Mouse (Mus musculus): Measurements from ENCODE around the gene Hal. TPM values are rescaled to one million over a fixed set of nuclear protein-coding genes. Genes with fewer than 3 reads are reported as not detected.

Gene Hal
- polyA plus RNA-seq, 1 experiment from 2014 or later, result not detected

DNA sequence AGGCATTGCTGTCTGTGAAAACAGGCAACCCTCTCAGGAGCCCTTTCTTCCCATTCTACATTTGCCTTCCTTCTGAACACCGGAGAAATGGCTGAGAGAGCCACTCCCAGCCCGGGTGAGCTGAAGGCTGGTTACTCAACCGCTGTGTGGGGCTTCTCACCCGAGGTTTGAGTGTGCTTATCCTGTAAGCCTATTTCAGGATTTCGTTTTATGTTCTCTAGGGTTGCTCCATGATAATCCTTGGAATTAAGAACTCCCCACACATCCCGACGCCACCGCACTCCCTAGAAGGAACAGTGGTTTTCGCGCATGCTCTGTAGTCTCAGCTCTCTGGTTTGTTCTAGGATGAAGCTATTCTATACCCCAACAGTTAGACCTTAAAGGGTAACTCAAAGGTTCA is 12.8 kb downstream of the Hal start:
- no peak overlapping the region for H3K4me3 ChIP-seq (ENCODE audit: low read depth, low read length)
- no peaks in the 10 kb centered on the region for H3K27me3 ChIP-seq (ENCODE audit: control insufficient read depth, insufficient read depth, low read length)
- no peak overlapping the region for H3K27ac ChIP-seq (ENCODE audit: low read depth, low read length)
- no peak overlapping the region for H3K4me2 ChIP-seq
- DNase-seq (ENCODE audit: low spot score, missing footprints) (no peak), ATAC-seq (ENCODE audit: low FRiP score) (no peak)
- no peaks in the 10 kb centered on the region for H3K36me3 ChIP-seq (ENCODE audit: control insufficient read depth, insufficient read depth, low read length)
- WGBS, result 72% methylated on average over 10 of the region's 10 CpGs
- no peak overlapping the region for H3K9ac ChIP-seq (ENCODE audit: low read length)
- H3K9me3 ChIP-seq (ENCODE audit: control insufficient read depth, low read length), result no peaks in the 10 kb centered on the region
- no peaks in the 10 kb centered on the region for H3K4me1 ChIP-seq (ENCODE audit: control insufficient read depth, insufficient read depth, low read length)

DNA sequence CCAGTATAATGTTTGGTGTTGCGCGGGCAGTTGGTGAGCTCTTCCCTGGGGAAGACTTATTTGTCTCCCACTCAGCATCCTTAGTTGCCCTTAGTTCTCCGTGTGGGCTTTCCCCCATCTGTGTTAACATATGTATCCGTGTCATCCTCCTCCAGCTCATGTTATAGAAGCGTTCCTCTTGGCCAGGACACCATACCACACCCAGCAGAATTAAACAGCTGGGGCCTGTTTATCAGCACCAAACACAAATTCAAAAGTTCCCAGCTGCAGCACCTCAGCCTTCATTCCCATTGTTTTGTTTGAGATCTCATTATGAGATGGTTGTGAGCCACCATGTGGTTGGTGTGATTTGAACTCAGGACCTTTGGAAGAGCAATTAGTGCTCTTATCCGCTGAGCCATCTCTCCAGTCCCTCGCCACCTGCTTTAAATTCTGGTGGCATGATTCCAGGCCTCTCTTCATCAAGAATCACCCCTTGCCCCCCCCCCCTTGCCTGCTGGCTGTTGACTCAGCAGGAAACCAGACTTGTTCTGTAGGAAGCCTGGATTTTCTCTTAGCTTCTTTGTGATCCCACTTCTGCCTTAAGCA is 19.9 kb downstream of the Hal start:
- no peaks in the 10 kb centered on the region for H3K27me3 ChIP-seq (ENCODE audit: control insufficient read depth, insufficient read depth, low read length)
- no peak overlapping the region for H3K27ac ChIP-seq (ENCODE audit: low read depth, low read length)
- H3K9ac ChIP-seq (ENCODE audit: low read length), result no peak overlapping the region
- no peak overlapping the region for H3K4me2 ChIP-seq
- H3K9me3 ChIP-seq (ENCODE audit: control insufficient read depth, low read length), result no peaks in the 10 kb centered on the region
- no peak overlapping the region for H3K4me3 ChIP-seq (ENCODE audit: low read depth, low read length)
- H3K36me3 ChIP-seq (ENCODE audit: control insufficient read depth, insufficient read depth, low read length), result no peaks in the 10 kb centered on the region
- no peaks in the 10 kb centered on the region for H3K4me1 ChIP-seq (ENCODE audit: control insufficient read depth, insufficient read depth, low read length)
- 85% methylated on average over 7 of the region's 7 CpGs for WGBS
- DNase-seq (ENCODE audit: low spot score, missing footprints), result no peak
- ATAC-seq (ENCODE audit: low FRiP score), result no peak

DNA sequence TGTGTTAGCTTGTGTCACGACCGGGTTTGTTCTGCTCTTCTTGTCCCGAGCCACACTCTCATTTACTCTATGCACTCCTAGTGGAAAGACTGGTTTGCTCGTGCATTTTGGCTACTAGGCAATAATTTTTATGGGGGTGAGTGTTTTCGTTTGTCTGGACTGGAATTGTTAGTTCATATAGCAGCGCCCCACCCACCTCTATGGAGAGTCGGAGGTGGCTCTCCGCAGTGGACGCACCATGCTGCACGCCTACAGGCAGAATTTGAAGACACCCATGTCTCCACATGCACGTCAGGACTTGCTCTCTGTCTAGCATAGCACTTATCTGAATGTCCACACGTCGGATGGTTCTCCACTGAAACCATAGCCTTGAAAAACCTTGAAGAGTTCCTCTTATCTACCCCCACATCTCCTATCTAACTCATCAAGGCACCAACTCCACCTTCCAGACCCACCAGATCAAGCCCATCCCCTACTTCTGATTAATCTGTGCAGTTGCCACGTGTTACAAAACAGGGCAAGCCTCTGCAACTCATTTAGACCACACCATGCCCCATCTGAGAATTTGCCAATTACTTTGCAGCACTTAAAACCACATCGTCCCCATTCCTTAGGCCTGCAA is 21.1 kb downstream of the Hal start:
- ATAC-seq (ENCODE audit: low FRiP score), result no peak

GRCm38 (mm10) chr10:93515419-93515818 is 26.9 kb downstream of the Hal start:
- H3K4me3 ChIP-seq (ENCODE audit: low read depth, low read length), result no peak overlapping the region
- no peak overlapping the region for H3K9ac ChIP-seq (ENCODE audit: low read length)
- 27% methylated on average over 1 of the region's 1 CpGs for WGBS
- no peak overlapping the region for H3K4me2 ChIP-seq
- DNase-seq (ENCODE audit: low spot score, missing footprints) (no peak), ATAC-seq (ENCODE audit: low FRiP score) (no peak)
- H3K9me3 ChIP-seq (ENCODE audit: control insufficient read depth, low read length), result no peaks in the 10 kb centered on the region
- no peak overlapping the region for H3K27ac ChIP-seq (ENCODE audit: low read depth, low read length)
- H3K36me3 ChIP-seq (ENCODE audit: control insufficient read depth, insufficient read depth, low read length), result no peaks in the 10 kb centered on the region
- H3K4me1 ChIP-seq (ENCODE audit: control insufficient read depth, insufficient read depth, low read length), result no peaks in the 10 kb centered on the region
- H3K27me3 ChIP-seq (ENCODE audit: control insufficient read depth, insufficient read depth, low read length), result no peaks in the 10 kb centered on the region

More for the DNA sequence above, 21.1 kb downstream of the Hal start:
- H3K27ac ChIP-seq (ENCODE audit: low read depth, low read length), result no peak overlapping the region
- H3K4me1 ChIP-seq (ENCODE audit: control insufficient read depth, insufficient read depth, low read length), result no peaks in the 10 kb centered on the region
- H3K9me3 ChIP-seq (ENCODE audit: control insufficient read depth, low read length), result no peaks in the 10 kb centered on the region
- 92% methylated on average over 15 of the region's 15 CpGs for WGBS
- H3K27me3 ChIP-seq (ENCODE audit: control insufficient read depth, insufficient read depth, low read length), result no peaks in the 10 kb centered on the region
- no peaks in the 10 kb centered on the region for H3K36me3 ChIP-seq (ENCODE audit: control insufficient read depth, insufficient read depth, low read length)
- no peak overlapping the region for H3K4me2 ChIP-seq
- no peak overlapping the region for H3K9ac ChIP-seq (ENCODE audit: low read length)
- H3K4me3 ChIP-seq (ENCODE audit: low read depth, low read length), result no peak overlapping the region
- DNase-seq (ENCODE audit: low spot score, missing footprints), result no peak

DNA sequence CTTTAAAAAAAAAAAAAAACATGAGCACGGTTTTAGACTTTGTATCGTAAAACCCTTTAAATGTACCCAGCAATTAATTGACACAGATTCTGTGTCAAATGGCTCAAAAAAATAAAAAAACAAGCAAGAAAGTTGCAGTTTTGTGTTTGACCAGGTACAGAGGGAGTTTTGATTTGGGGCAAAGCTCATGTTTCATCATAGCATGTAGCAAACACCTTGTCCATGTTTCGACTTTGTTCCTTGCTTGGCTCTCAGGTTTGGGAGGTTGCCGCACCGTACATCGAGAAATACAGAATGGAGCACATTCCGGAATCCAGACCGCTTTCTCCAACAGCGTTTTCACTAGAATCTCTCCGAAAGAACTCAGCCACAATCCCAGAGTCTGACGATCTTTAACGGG is 27.4 kb downstream of the Hal start:
- no peak for DNase-seq (ENCODE audit: low spot score, missing footprints)
- no peaks in the 10 kb centered on the region for H3K36me3 ChIP-seq (ENCODE audit: control insufficient read depth, insufficient read depth, low read length)
- 90% methylated on average over 12 of the region's 12 CpGs for WGBS
- no peaks in the 10 kb centered on the region for H3K27me3 ChIP-seq (ENCODE audit: control insufficient read depth, insufficient read depth, low read length)
- no peak overlapping the region for H3K4me3 ChIP-seq (ENCODE audit: low read depth, low read length)
- no peak overlapping the region for H3K9ac ChIP-seq (ENCODE audit: low read length)
- no peak overlapping the region for H3K4me2 ChIP-seq
- H3K9me3 ChIP-seq (ENCODE audit: control insufficient read depth, low read length), result no peaks in the 10 kb centered on the region
- ATAC-seq (ENCODE audit: low FRiP score), result no peak
- H3K4me1 ChIP-seq (ENCODE audit: control insufficient read depth, insufficient read depth, low read length), result no peaks in the 10 kb centered on the region
- H3K27ac ChIP-seq (ENCODE audit: low read depth, low read length), result no peak overlapping the region

- WGBS, result 72% methylated on average over 4 of the region's 4 CpGs
- H3K9me3 ChIP-seq (ENCODE audit: control insufficient read depth, low read length), result no peaks in the 10 kb centered on the region
- ATAC-seq (ENCODE audit: low FRiP score) (no peak), DNase-seq (ENCODE audit: low spot score, missing footprints) (no peak)
- no peaks in the 10 kb centered on the region for H3K36me3 ChIP-seq (ENCODE audit: control insufficient read depth, insufficient read depth, low read length)
- H3K4me2 ChIP-seq, result no peak overlapping the region
- no peak overlapping the region for H3K27ac ChIP-seq (ENCODE audit: low read depth, low read length)
- H3K4me1 ChIP-seq (ENCODE audit: control insufficient read depth, insufficient read depth, low read length), result no peaks in the 10 kb centered on the region
- no peaks in the 10 kb centered on the region for H3K27me3 ChIP-seq (ENCODE audit: control insufficient read depth, insufficient read depth, low read length)
- no peak overlapping the region for H3K9ac ChIP-seq (ENCODE audit: low read length)
- H3K4me3 ChIP-seq (ENCODE audit: low read depth, low read length), result no peak overlapping the region
Observed at GRCm38 (mm10) chr10:93517754-93518153, 29.2 kb downstream of the Hal start.

DNA sequence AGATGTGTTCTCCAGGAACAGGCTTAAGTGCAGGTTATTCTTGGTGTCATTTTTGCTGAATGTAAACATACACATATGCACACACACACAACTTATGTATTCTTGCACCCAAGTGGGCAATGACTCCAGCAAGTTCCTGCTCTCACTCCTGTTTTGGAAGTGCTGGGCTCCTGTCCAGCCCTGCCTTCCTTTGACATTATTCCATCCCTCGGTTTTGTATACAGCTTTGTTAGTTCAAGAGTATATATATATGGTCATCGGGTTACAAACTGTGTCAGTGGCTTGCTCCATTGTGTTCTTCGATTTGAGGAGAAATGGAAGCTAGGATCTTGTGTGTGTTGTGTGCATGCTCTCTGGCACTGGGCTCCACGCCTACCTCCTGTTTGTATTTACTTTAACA is 29.6 kb downstream of the Hal start:
- H3K27me3 ChIP-seq (ENCODE audit: control insufficient read depth, insufficient read depth, low read length), result no peaks in the 10 kb centered on the region
- 88% methylated on average over 4 of the region's 4 CpGs for WGBS
- no peak for ATAC-seq (ENCODE audit: low FRiP score)
- H3K9me3 ChIP-seq (ENCODE audit: control insufficient read depth, low read length), result no peaks in the 10 kb centered on the region
- no peak overlapping the region for H3K4me3 ChIP-seq (ENCODE audit: low read depth, low read length)
- H3K9ac ChIP-seq (ENCODE audit: low read length), result no peak overlapping the region
- H3K36me3 ChIP-seq (ENCODE audit: control insufficient read depth, insufficient read depth, low read length), result no peaks in the 10 kb centered on the region
- no peak overlapping the region for H3K4me2 ChIP-seq
- no peak overlapping the region for H3K27ac ChIP-seq (ENCODE audit: low read depth, low read length)
- no peaks in the 10 kb centered on the region for H3K4me1 ChIP-seq (ENCODE audit: control insufficient read depth, insufficient read depth, low read length)
- DNase-seq (ENCODE audit: low spot score, missing footprints), result no peak

DNA sequence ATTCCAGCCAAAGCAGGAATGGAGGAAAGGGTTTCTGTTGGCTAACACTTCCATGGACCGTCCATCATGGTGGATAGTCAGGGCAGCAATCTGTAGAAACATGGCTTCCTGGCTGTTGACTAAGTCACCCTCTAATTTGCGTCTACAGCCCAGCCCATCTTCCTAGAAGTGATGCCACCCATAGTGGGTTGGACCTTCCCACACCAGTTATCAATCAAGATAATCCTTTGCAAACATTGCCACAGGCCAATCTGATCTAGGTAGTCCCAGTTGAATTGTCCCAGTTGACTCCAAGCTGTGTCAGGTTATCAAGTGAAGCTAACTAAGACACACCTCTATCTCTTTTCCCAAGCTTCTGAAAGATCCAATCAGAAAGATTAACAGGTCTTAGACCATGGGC is 30.1 kb downstream of the Hal start:
- no peak for ATAC-seq (ENCODE audit: low FRiP score)
- no peaks in the 10 kb centered on the region for H3K27me3 ChIP-seq (ENCODE audit: control insufficient read depth, insufficient read depth, low read length)
- no peak overlapping the region for H3K4me2 ChIP-seq
- H3K4me1 ChIP-seq (ENCODE audit: control insufficient read depth, insufficient read depth, low read length), result no peaks in the 10 kb centered on the region
- no peak for DNase-seq (ENCODE audit: low spot score, missing footprints)
- WGBS, result 86% methylated on average over 2 of the region's 2 CpGs
- H3K4me3 ChIP-seq (ENCODE audit: low read depth, low read length), result no peak overlapping the region
- H3K36me3 ChIP-seq (ENCODE audit: control insufficient read depth, insufficient read depth, low read length), result no peaks in the 10 kb centered on the region
- no peaks in the 10 kb centered on the region for H3K9me3 ChIP-seq (ENCODE audit: control insufficient read depth, low read length)
- H3K9ac ChIP-seq (ENCODE audit: low read length), result no peak overlapping the region
- no peak overlapping the region for H3K27ac ChIP-seq (ENCODE audit: low read depth, low read length)

GRCm38 (mm10) chr10:93519159-93519558 is 30.6 kb downstream of the Hal start:
- WGBS, result 90% methylated on average over 8 of the region's 8 CpGs
- Histone ChIP-seq H3K27ac (ENCODE audit: low read depth, low read length) (no peak overlapping the region), H3K9me3 (ENCODE audit: control insufficient read depth, low read length) (no peaks in the 10 kb centered on the region), H3K9ac (ENCODE audit: low read length) (no peak overlapping the region), H3K4me2 (no peak overlapping the region), H3K27me3 (ENCODE audit: control insufficient read depth, insufficient read depth, low read length) (no peaks in the 10 kb centered on the region), H3K4me1 (ENCODE audit: control insufficient read depth, insufficient read depth, low read length) (no peaks in the 10 kb centered on the region), H3K36me3 (ENCODE audit: control insufficient read depth, insufficient read depth, low read length) (no peaks in the 10 kb centered on the region), H3K4me3 (ENCODE audit: low read depth, low read length) (no peak overlapping the region)
- DNase-seq (ENCODE audit: low spot score, missing footprints), result no peak
- no peak for ATAC-seq (ENCODE audit: low FRiP score)
